Mouse (Mus musculus): ENCODE measurements at regions not wholly inside any gene's neighbourhood (a gene's known extent, or its start where the extent isn't known, plus 50 kb on each side); places are given as distances from the start of the nearest gene placed in this dataset.
A peak's percentile ranks its signal among the peaks of the same experiment; 100 is the strongest.

- DNase-seq (ENCODE audit: low spot score) = no peak
These were observed 365.3 kb upstream of the Tmem229a start for GRCm38 (mm10) chr6:25321446-25321845.

- no peak for DNase-seq (ENCODE audit: low spot score)
These were observed 364.3 kb upstream of the Tmem229a start for GRCm38 (mm10) chr6:25320291-25320844.

- DNase-seq (ENCODE audit: low spot score) = no peak
These were observed 351.4 kb upstream of the Tmem229a start for GRCm38 (mm10) chr6:25307471-25307870.

- DNase-seq (ENCODE audit: low spot score) = no peak
These were observed 348.9 kb upstream of the Tmem229a start for GRCm38 (mm10) chr6:25304844-25305504.

GRCm38 (mm10) chr6:25291613-25292012 is 335.5 kb upstream of the Tmem229a start:
- no peak for DNase-seq (ENCODE audit: low spot score)

- no peak for DNase-seq (ENCODE audit: low spot score)
These were observed 331.5 kb upstream of the Tmem229a start for GRCm38 (mm10) chr6:25287591-25287990.

GRCm38 (mm10) chr6:25286313-25286712 is 330.2 kb upstream of the Tmem229a start:
- no peak for DNase-seq (ENCODE audit: low spot score)

GRCm38 (mm10) chr6:25278509-25278908 is 322.4 kb upstream of the Tmem229a start:
- no peak for DNase-seq (ENCODE audit: low spot score)

- no peak for DNase-seq (ENCODE audit: low spot score)
These were observed 321.8 kb upstream of the Tmem229a start for GRCm38 (mm10) chr6:25277703-25278447.

- peak; percentile 15 for DNase-seq (ENCODE audit: low spot score)
These were observed 320.1 kb upstream of the Tmem229a start for GRCm38 (mm10) chr6:25276221-25276620.

GRCm38 (mm10) chr6:25260559-25260958 is 304.5 kb upstream of the Tmem229a start:
- DNase-seq (ENCODE audit: low spot score) = peak; percentile 35

GRCm38 (mm10) chr6:25255762-25256161 is 299.7 kb upstream of the Tmem229a start:
- DNase-seq (ENCODE audit: low spot score) = no peak

GRCm38 (mm10) chr6:25237021-25237420 is 280.9 kb upstream of the Tmem229a start:
- DNase-seq (ENCODE audit: low spot score) = no peak

GRCm38 (mm10) chr6:25236616-25237015 is 280.5 kb upstream of the Tmem229a start:
- DNase-seq (ENCODE audit: low spot score) = no peak
